Mouse (Mus musculus): Measurements from ENCODE around the gene Selenoi. TPM values are rescaled to one million over a fixed set of nuclear protein-coding genes. Genes with fewer than 3 reads are reported as not detected.

The Selenoi gene
- total and polyA plus RNA-seq, 3 experiments, result 43.4 to 101 (median 76.3) TPM

Other genes with a start within 250 kb of the Selenoi start
- gene Il6, start 219.5 kb upstream of the Selenoi start, total RNA-seq (2012; rRNA removed), result not detected in 2 replicates
- gene Il6, start 219.5 kb upstream of the Selenoi start, polyA plus RNA-seq (2012; ENCODE audit: insufficient read depth in 1 of 2, insufficient read length in 2 of 2, low read depth in 1 of 2, low replicate concordance in 2 of 2, missing spikeins in 1 of 2), result not detected
- gene Tyms, start 159.0 kb upstream of the Selenoi start, total RNA-seq (2012; rRNA removed), result 150 and 163 TPM in 2 replicates
- 100 to 1,000 TPM in 1 of 2 experiments, not detected in 1; 203 TPM for gene Tyms, start 159.0 kb upstream of the Selenoi start, polyA plus RNA-seq (2012; ENCODE audit: insufficient read depth in 1 of 2, insufficient read length in 2 of 2, low read depth in 1 of 2, low replicate concordance in 2 of 2, missing spikeins in 1 of 2)
- gene Garem2, start 127.4 kb upstream of the Selenoi start, total RNA-seq (2012; rRNA removed), result 0.04 TPM in 1 of 2 replicates, not detected in the other
- gene Garem2, start 127.4 kb upstream of the Selenoi start, polyA plus RNA-seq (2012; ENCODE audit: insufficient read depth in 1 of 2, insufficient read length in 2 of 2, low read depth in 1 of 2, low replicate concordance in 2 of 2, missing spikeins in 1 of 2), result not detected
- not detected in 2 replicates for gene 3110082J24Rik, start 126.5 kb upstream of the Selenoi start, total RNA-seq (2012; rRNA removed)
- gene 3110082J24Rik, start 126.5 kb upstream of the Selenoi start, polyA plus RNA-seq (2012; ENCODE audit: insufficient read depth in 1 of 2, insufficient read length in 2 of 2, low read depth in 1 of 2, low replicate concordance in 2 of 2, missing spikeins in 1 of 2), result not detected
- gene Hadha, start 77.4 kb upstream of the Selenoi start, total RNA-seq (2012; rRNA removed), result 120 and 121 TPM in 2 replicates
- gene Hadha, start 77.4 kb upstream of the Selenoi start, polyA plus RNA-seq (2012; ENCODE audit: insufficient read depth in 1 of 2, insufficient read length in 2 of 2, low read depth in 1 of 2, low replicate concordance in 2 of 2, missing spikeins in 1 of 2), result 100 to 1,000 TPM; 107 to 271 TPM
- gene Hadhb, start 77.3 kb upstream of the Selenoi start, total RNA-seq (2012; rRNA removed), result 162 and 173 TPM in 2 replicates
- 100 to 1,000 TPM in 1 of 2 experiments, 10 to 100 TPM in 1; 33.0 to 161 TPM for gene Hadhb, start 77.3 kb upstream of the Selenoi start, polyA plus RNA-seq (2012; ENCODE audit: insufficient read depth in 1 of 2, insufficient read length in 2 of 2, low read depth in 1 of 2, low replicate concordance in 2 of 2, missing spikeins in 1 of 2)
- gene Adgrf3, start 26.9 kb upstream of the Selenoi start, total RNA-seq (2012; rRNA removed), result 1.2 and 1.7 TPM in 2 replicates
- gene Adgrf3, start 26.9 kb upstream of the Selenoi start, polyA plus RNA-seq (2012; ENCODE audit: insufficient read depth in 1 of 2, insufficient read length in 2 of 2, low read depth in 1 of 2, low replicate concordance in 2 of 2, missing spikeins in 1 of 2), result 1 to 10 TPM in 1 of 2 experiments, not detected in 1; 2.7 TPM
- not detected in 2 replicates for gene Drc1, start 48.8 kb downstream of the Selenoi start, total RNA-seq (2012; rRNA removed)
- not detected for gene Drc1, start 48.8 kb downstream of the Selenoi start, polyA plus RNA-seq (2012; ENCODE audit: insufficient read depth in 1 of 2, insufficient read length in 2 of 2, low read depth in 1 of 2, low replicate concordance in 2 of 2, missing spikeins in 1 of 2)
- not detected in 2 replicates for gene Otof, start 229.4 kb downstream of the Selenoi start, total RNA-seq (2012; rRNA removed)
- under 1 TPM in 1 of 2 experiments, not detected in 1; 0.01 TPM for gene Otof, start 229.4 kb downstream of the Selenoi start, polyA plus RNA-seq (2012; ENCODE audit: insufficient read depth in 1 of 2, insufficient read length in 2 of 2, low read depth in 1 of 2, low replicate concordance in 2 of 2, missing spikeins in 1 of 2)
- gene 1700001C02Rik, start 233.5 kb downstream of the Selenoi start, total RNA-seq (2012; rRNA removed), result not detected in 2 replicates
- not detected for gene 1700001C02Rik, start 233.5 kb downstream of the Selenoi start, polyA plus RNA-seq (2012; ENCODE audit: insufficient read depth in 1 of 2, insufficient read length in 2 of 2, low read depth in 1 of 2, low replicate concordance in 2 of 2, missing spikeins in 1 of 2)

Measured in MEL (cell line).